In the genomic region with DNA sequence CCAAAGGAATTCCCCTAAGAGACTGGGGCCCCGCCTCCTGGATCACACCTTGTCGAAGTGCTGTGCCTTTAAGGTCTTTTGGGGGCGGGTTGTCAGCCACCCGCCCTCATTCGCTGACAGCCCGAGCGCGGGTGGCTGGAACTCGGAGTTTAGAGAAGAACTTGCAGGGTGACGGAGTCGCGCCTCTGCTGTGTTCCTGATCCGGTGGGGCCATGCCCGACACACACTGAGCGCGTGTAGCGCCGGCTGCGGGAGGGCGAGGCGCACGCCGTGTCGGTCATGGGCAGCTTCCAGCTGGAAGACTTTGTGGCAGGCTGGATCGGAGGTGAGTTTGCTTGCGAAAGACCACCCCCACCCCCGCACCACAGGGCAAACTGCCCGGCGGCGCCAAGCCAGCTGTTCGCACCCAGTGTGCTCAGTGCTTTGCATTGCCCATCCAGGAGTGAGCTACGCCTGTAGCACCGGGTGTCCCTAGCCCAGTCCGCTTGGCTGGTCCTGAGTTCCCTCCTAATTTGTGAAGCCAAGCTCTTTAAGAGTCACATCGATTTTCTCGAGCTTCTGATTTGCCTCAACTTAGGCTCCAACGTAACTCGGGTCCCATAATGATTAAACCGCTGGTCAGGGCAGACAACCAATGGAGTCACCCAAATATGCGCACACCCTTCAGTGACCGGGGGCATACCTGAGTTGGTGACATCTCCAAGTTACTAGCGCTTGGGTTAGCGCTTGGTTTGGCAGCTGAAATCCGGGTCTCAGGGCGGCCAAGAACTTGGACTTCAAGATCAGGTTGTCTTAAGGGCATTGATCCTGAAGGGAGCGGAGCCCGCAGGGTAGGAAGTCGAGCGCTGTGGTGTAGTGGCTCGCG, we compare ENCODE assay signal across 8 mouse cellular contexts. TPM values are rescaled to one million over a fixed set of nuclear protein-coding genes. Genes with fewer than 3 reads are reported as not detected.
DNase-seq lines count a peak whose midpoint lies in the region; ATAC-seq and TF ChIP-seq lines count a peak whose summit lies in the region.

Slc25a48 (plus strand) TSS at position 145 of the 865 bp plus-strand sequence.

- H3K4me1 ChIP-seq in E14TG2a.4 (replicated peaks; ENCODE audit: low read depth, low read length) = peaks cover 33% of the 10 kb centered on the region
- peaks cover 17% of the 10 kb centered on the region for H3K4me1 ChIP-seq in forebrain, embryonic 15.5 days
- no peaks in the 10 kb centered on the region; the same call in 1 of the 2 replicates for H3K4me1 ChIP-seq in intestine, postnatal 0 days (replicated peaks; ENCODE audit: control insufficient read depth, insufficient read depth, low read length)
- no peaks in the 10 kb centered on the region; the same call in 1 of the 2 replicates for H3K4me1 ChIP-seq in liver, embryonic 15.5 days (replicated peaks)
- H3K4me1 ChIP-seq in neural tube, embryonic 14.5 days (ENCODE audit: control insufficient read depth, insufficient read depth, low read length) = 0 out of 2 replicates have a peak, but pooled peaks cover 6% of the 10 kb centered on the region

- WGBS in forebrain, embryonic 15.5 days = 5% methylated on average over 51 of the region's 51 CpGs
- 2% methylated on average over 51 of the region's 51 CpGs for WGBS in intestine, postnatal 0 days
- 2% methylated on average over 49 of the region's 51 CpGs for WGBS in liver, embryonic 15.5 days (ENCODE audit: insufficient replicate concordance)
- WGBS in neural tube, embryonic 14.5 days = 3% methylated on average over 51 of the region's 51 CpGs

- H3K4me2 ChIP-seq in forebrain, embryonic 15.5 days (replicated peaks) = peak within 1 kb of the TSS; percentile 34
- H3K4me2 ChIP-seq in intestine, postnatal 0 days (replicated peaks; ENCODE audit: low read depth) = peak within 1 kb of the TSS; percentile 62
- H3K4me2 ChIP-seq in liver, embryonic 15.5 days = peak within 1 kb of the TSS; percentile 43
- H3K4me2 ChIP-seq in neural tube, embryonic 14.5 days (ENCODE audit: low read depth, low read length) = peak within 1 kb of the TSS; percentile 45

- peaks cover 73% of the 10 kb centered on the region for H3K27me3 ChIP-seq in E14TG2a.4 (ENCODE audit: insufficient read depth, low read length)
- H3K27me3 ChIP-seq in forebrain, embryonic 15.5 days = peaks cover 51% of the 10 kb centered on the region
- peaks cover 35% of the 10 kb centered on the region for H3K27me3 ChIP-seq in intestine, postnatal 0 days (replicated peaks; ENCODE audit: control insufficient read depth, insufficient read depth, low read length)
- H3K27me3 ChIP-seq in liver, embryonic 15.5 days = peaks cover 56% of the 10 kb centered on the region
- H3K27me3 ChIP-seq in neural tube, embryonic 14.5 days (ENCODE audit: control insufficient read depth, insufficient read depth, low read length) = peaks cover 34% of the 10 kb centered on the region

- H3K36me3 ChIP-seq in E14TG2a.4 (ENCODE audit: insufficient read depth, low read length) = no peaks in the 10 kb centered on the region
- no peaks in the 10 kb centered on the region for H3K36me3 ChIP-seq in forebrain, embryonic 15.5 days
- no peaks in the 10 kb centered on the region for H3K36me3 ChIP-seq in intestine, postnatal 0 days (ENCODE audit: control insufficient read depth, insufficient read depth)
- no peaks in the 10 kb centered on the region for H3K36me3 ChIP-seq in liver, embryonic 15.5 days (replicated peaks)
- no peaks in the 10 kb centered on the region for H3K36me3 ChIP-seq in neural tube, embryonic 14.5 days (ENCODE audit: control insufficient read depth, insufficient read depth, low read length)

- H3K4me3 ChIP-seq in E14TG2a.4 (replicated peaks; ENCODE audit: low read length) = peak within 1 kb of the TSS; percentile 68
- peak within 1 kb of the TSS; percentile 18 for H3K4me3 ChIP-seq in forebrain, embryonic 15.5 days
- H3K4me3 ChIP-seq in intestine, postnatal 0 days (ENCODE audit: low read depth, low read length) = peak within 1 kb of the TSS; percentile 22
- peak within 1 kb of the TSS; percentile 49 for H3K4me3 ChIP-seq in liver, embryonic 15.5 days (replicated peaks)
- H3K4me3 ChIP-seq in neural tube, embryonic 14.5 days (ENCODE audit: low read depth, low read length) = peak within 1 kb of the TSS; percentile 26; the same call in 1 of the 2 replicates

- no peak for ATAC-seq in forebrain, embryonic 15.5 days (replicated peaks)
- peak; percentile 43 for ATAC-seq in intestine, postnatal 0 days
- peak; percentile 75 for ATAC-seq in liver, embryonic 15.5 days (ENCODE audit: insufficient read depth)
- ATAC-seq in neural tube, embryonic 14.5 days (ENCODE audit: low read depth) = no peak; the same call in 1 of the 2 replicates
- ATAC-seq in cerebellum, adult (ENCODE audit: insufficient number of reproducible peaks, low FRiP score, low TSS enrichment) = no peak
- ATAC-seq in inflammation-experienced regulatory T-cells, adult 6 months = no peak

- no peak within 1 kb of the TSS for H3K27ac ChIP-seq in forebrain, embryonic 15.5 days (replicated peaks)
- H3K27ac ChIP-seq in intestine, postnatal 0 days (ENCODE audit: low read depth, low read length) = no peak within 1 kb of the TSS
- H3K27ac ChIP-seq in liver, embryonic 15.5 days (replicated peaks) = peak within 1 kb of the TSS; percentile 62
- no peak within 1 kb of the TSS for H3K27ac ChIP-seq in neural tube, embryonic 14.5 days (ENCODE audit: low read depth, low read length)

- no peak within 1 kb of the TSS for H3K9ac ChIP-seq in forebrain, embryonic 15.5 days (replicated peaks)
- H3K9ac ChIP-seq in intestine, postnatal 0 days (ENCODE audit: low read depth, low read length) = no peak within 1 kb of the TSS
- no peak within 1 kb of the TSS for H3K9ac ChIP-seq in liver, embryonic 15.5 days
- no peak within 1 kb of the TSS for H3K9ac ChIP-seq in neural tube, embryonic 14.5 days (replicated peaks; ENCODE audit: low read depth, low read length)

- TF ChIP-seq CTCF in E14TG2a.4 (conservative IDR thresholded peaks at IDR 0.05; ENCODE audit: low read length) = no peak
- TF ChIP-seq CTCF in intestine, postnatal 0 days (IDR thresholded peaks at IDR 0.05; ENCODE audit: low read depth) = no peak

- DNase-seq in adrenal gland, adult 2 months = peak; percentile 73

- 0 out of 2 replicates have a peak, but pooled peaks cover 5% of the 10 kb centered on the region for H3K9me3 ChIP-seq in E14TG2a.4 (ENCODE audit: low read length)
- H3K9me3 ChIP-seq in forebrain, embryonic 15.5 days = no peaks in the 10 kb centered on the region
- H3K9me3 ChIP-seq in intestine, postnatal 0 days (ENCODE audit: control insufficient read depth) = no peaks in the 10 kb centered on the region
- no peaks in the 10 kb centered on the region for H3K9me3 ChIP-seq in liver, embryonic 15.5 days (replicated peaks)
- H3K9me3 ChIP-seq in neural tube, embryonic 14.5 days (ENCODE audit: control insufficient read depth, low read length) = no peaks in the 10 kb centered on the region

RNA-seq across cellular contexts. Expression of gene Slc25a48, which starts in this region (rescaled TPM):
- 1 to 10 TPM; 2.1 to 2.9 TPM for total RNA-seq in adrenal gland, adult 2 months (2021)
- 0.91 TPM in 2 replicates for polyA plus RNA-seq in adrenal gland, adult 2 months (2012; rRNA removed)
- polyA plus RNA-seq in forebrain, embryonic 15.5 days (2015; fragmentation: Nextera tagmentation; extraction: Ambion mirVana) = not detected in 2 replicates
- 0.03 TPM in 1 of 2 replicates, not detected in the other for polyA plus RNA-seq in intestine, postnatal 0 days (2015; fragmentation: Nextera tagmentation; extraction: Ambion mirVana)
- polyA plus RNA-seq in liver, embryonic 15.5 days (2015; fragmentation: Nextera tagmentation; extraction: Ambion mirVana) = 0.93 and 1.3 TPM in 2 replicates
- not detected in 2 replicates for polyA plus RNA-seq in neural tube, embryonic 14.5 days (2014; fragmentation: Nextera tagmentation; extraction: Ambion mirVana)
- polyA plus RNA-seq in inflammation-experienced regulatory T-cells, adult 6 months (2017; shearing (Covaris generic)) = not detected

Comparison
In these comparisons a context has a peak if more than half of its experiments do, and no peak if none do; other contexts are left out.
1. Peak in ATAC-seq, H3K4me3 ChIP-seq and H3K4me2 ChIP-seq in intestine, postnatal 0 days; RNA of the gene not detected or under 1 TPM.
2. H3K4me3 ChIP-seq: peak in every context shown above with its lines; median percentile 68 in E14TG2a.4; 49 in liver, embryonic 15.5 days; 26 in neural tube, embryonic 14.5 days; 22 in intestine, postnatal 0 days; 18 in forebrain, embryonic 15.5 days.